ENCODE assay signal across 10 mouse cellular contexts in the genomic region with DNA sequence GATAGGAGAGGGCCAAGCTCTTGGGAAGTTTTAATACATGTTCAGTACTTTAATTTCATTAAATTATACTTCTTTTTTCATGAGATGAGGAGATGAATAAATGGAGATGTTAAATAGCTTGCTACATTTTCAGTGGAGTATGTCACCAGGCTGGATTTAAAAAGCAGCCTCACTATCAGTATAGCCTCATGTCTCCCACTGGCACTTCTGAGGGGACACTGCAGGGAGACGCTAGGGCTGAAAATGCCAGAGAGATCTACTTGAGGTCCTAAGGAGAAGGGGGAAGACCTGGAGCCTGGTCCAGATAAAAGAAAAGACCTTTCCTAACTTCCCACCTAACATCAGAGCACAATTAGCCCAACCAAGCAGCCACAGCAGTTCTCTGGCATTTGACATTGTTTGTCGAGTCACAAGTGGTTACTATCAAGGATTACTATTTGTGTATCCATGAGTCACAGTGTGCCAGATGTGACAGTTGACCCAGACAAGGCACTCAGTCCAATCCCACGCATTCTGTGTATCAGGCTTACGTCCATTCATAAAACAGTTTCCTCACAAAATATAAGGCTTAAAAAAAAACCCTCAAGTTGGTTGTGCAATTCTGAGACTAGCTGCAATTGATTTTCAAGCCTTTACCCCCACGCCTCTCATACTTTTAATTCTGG.
DNase-seq lines count a peak whose midpoint lies in the region; ATAC-seq and TF ChIP-seq lines count a peak whose summit lies in the region.
"Had no signal": no experiment of that assay in that cellular context is flagged by ENCODE, and none has a peak within 500 bp of the region (broad histone marks: within the 10 kb centered on the region; RNA-seq: fewer than 3 reads in every experiment).

No protein-coding gene starts in this region.

- peak; percentile 4 to 16 for DNase-seq in lung, adult 18-20 months
- DNase-seq in lung, postnatal 14 days = no peak
- DNase-seq in heart, adult 2 months = peak; percentile 33 to 56
- peak; percentile 50 for DNase-seq in heart, postnatal 4 days
- DNase-seq in stomach, postnatal 0 days (ENCODE audit: low spot score) = peak; percentile 43
- DNase-seq in thymus, postnatal 36 days = no peak
- DNase-seq in thymus, postnatal 4 days = no peak
- DNase-seq in layer of hippocampus, adult 9-10 months (ENCODE audit: low spot score) = no peak
- DNase-seq: liver had no signal

- TF ChIP-seq CTCF in heart, adult 2 months (IDR thresholded peaks at IDR 0.05) = no peak
- no peak for TF ChIP-seq CTCF in stomach, postnatal 0 days (IDR thresholded peaks at IDR 0.05; ENCODE audit: low read depth)

- H3K27me3 ChIP-seq in heart, adult 2 months (ENCODE audit: control insufficient read depth, insufficient read depth, low read length) = no peaks in the 10 kb centered on the region
- no peaks in the 10 kb centered on the region for H3K27me3 ChIP-seq in stomach, postnatal 0 days (ENCODE audit: control insufficient read depth, insufficient read depth, low read length)

- WGBS in heart, adult 2 months = 15% methylated on average over 5 of the region's 5 CpGs
- 33% methylated on average over 5 of the region's 5 CpGs for WGBS in stomach, postnatal 0 days

- no peaks in the 10 kb centered on the region; the same call in 1 of the 2 replicates for H3K36me3 ChIP-seq in heart, adult 2 months (ENCODE audit: control insufficient read depth, insufficient read depth, low read length)
- H3K36me3 ChIP-seq in stomach, postnatal 0 days (ENCODE audit: control insufficient read depth, insufficient read depth, low read length) = no peaks in the 10 kb centered on the region

- TF ChIP-seq EP300 in heart, adult 2 months (IDR thresholded peaks at IDR 0.05; ENCODE audit: insufficient read depth, low read depth, low read length) = 0 out of 2 replicates have a peak, but pooled peaks have one; percentile 46
- no peak for TF ChIP-seq EP300 in stomach, postnatal 0 days (optimal IDR thresholded peaks at IDR 0.05)

- H3K4me3 ChIP-seq in heart, adult 2 months = no peak overlapping the region
- no peak overlapping the region for H3K4me3 ChIP-seq in stomach, postnatal 0 days (ENCODE audit: low read depth, low read length)

- peak overlapping the region; percentile 72 for H3K27ac ChIP-seq in heart, adult 2 months
- no peak overlapping the region for H3K27ac ChIP-seq in stomach, postnatal 0 days (replicated peaks)

- intact Hi-C loops in heart, adult 2 months (cut with DNase I) = no loop called here

- no peaks in the 10 kb centered on the region for H3K79me2 ChIP-seq in heart, adult 2 months (replicated peaks; ENCODE audit: control insufficient read depth, insufficient read depth, low read length)

- no peaks in the 10 kb centered on the region for H3K9me3 ChIP-seq in stomach, postnatal 0 days (ENCODE audit: control insufficient read depth, low read length)

- no peak overlapping the region for H3K4me2 ChIP-seq in stomach, postnatal 0 days (replicated peaks; ENCODE audit: low read depth)

- H3K9ac ChIP-seq in heart, adult 2 months (ENCODE audit: low read depth, low read length) = no peak overlapping the region
- H3K9ac ChIP-seq in stomach, postnatal 0 days (ENCODE audit: low read length) = no peak overlapping the region

- peaks cover 3% of the 10 kb centered on the region; the same call in 1 of the 2 replicates for H3K4me1 ChIP-seq in heart, adult 2 months (ENCODE audit: control insufficient read depth, insufficient read depth, low read length)
- 0 out of 2 replicates have a peak, but pooled peaks cover 2% of the 10 kb centered on the region for H3K4me1 ChIP-seq in stomach, postnatal 0 days (replicated peaks; ENCODE audit: control insufficient read depth, insufficient read depth)

- ATAC-seq in stomach, postnatal 0 days (ENCODE audit: low FRiP score, low TSS enrichment) = peak; percentile 96
- ATAC-seq: activated CD4-positive, CD25-positive, alpha-beta regulatory T cell, adult 4 months had no signal

- TF ChIP-seq POLR2A in heart, adult 2 months (IDR thresholded peaks at IDR 0.05; ENCODE audit: insufficient read depth, low read depth, low read length) = no peak

Comparison
In these comparisons a context has a peak if more than half of its experiments do, and no peak if none do; other contexts are left out.
1. DNase-seq: peak in lung, adult 18-20 months (2 of 2), heart, adult 2 months (2 of 2), heart, postnatal 4 days (single experiment) and stomach, postnatal 0 days (single experiment); none in lung, postnatal 14 days (single experiment), thymus, postnatal 36 days (0 of 2), thymus, postnatal 4 days (single experiment) and layer of hippocampus, adult 9-10 months (single experiment).